Mouse (Mus musculus): ENCODE data around the gene Gpr108. TPM values are rescaled to one million over a fixed set of nuclear protein-coding genes. Genes with fewer than 3 reads are reported as not detected.

Gpr108 gene
- total RNA-seq (2021), result 10 to 100 TPM; 24.0 to 24.4 TPM
- long read RNA-seq, experiment 1, transcript Gpr108-204 (17 exons, 2,405 nt), result major isoform, 30 of 71 reads
- long read RNA-seq, experiment 1, transcript Gpr108-201 (17 exons, 2,064 nt), result minor isoform, 26 of 71 reads
- long read RNA-seq, experiment 1, partial matches to known transcripts, result 2 of 71 reads
- long read RNA-seq, experiment 1, other reads (novel, unspliced or antisense), result 13 of 71 reads
- long read RNA-seq, experiment 2, transcript Gpr108-201 (17 exons, 2,064 nt), result minor isoform, 23 of 55 reads
- long read RNA-seq, experiment 2, transcript Gpr108-204 (17 exons, 2,405 nt), result major isoform, 25 of 55 reads
- long read RNA-seq, experiment 2, partial matches to known transcripts, result 3 of 55 reads
- long read RNA-seq, experiment 2, other reads (novel, unspliced or antisense), result 4 of 55 reads

DNA sequence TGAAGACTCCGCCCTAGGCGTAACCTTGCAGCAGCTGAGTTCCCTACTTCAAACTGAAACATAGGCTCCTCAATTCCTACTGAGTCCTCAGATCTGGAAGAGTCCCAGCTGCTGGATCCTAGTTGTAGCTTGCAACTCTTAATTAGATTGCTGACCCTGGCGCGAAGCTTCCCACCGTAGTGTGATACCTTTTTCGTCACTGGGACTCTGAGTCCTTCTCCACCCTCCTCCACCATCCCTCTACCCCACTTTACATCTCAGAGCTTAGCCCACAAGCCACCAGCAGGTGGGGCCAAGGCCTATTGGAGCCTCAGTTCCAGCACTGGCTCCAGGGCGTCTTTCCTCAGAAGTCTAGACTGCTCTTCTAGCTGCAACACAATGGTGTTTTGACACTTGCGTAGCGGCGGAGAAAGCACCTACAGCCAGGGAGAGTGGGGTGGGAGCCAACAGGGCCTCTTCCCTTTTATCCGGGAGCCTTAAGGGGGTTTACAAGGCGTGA, at the start of gene Gpr108:
TSS of gene Gpr108 (minus strand) at position 246 of the 499 bp plus-strand sequence.
- H3K27ac ChIP-seq, result peak within 1 kb of the TSS; percentile 95
- intact Hi-C loops (cut with DNase I), result loop anchor here (10.0 kb wide), 1 partner anchor 253 kb away; the partner anchor contains the start of genes Alkbh7 and Clpp
- peak; percentile 84 for TF ChIP-seq CTCF (IDR thresholded peaks at IDR 0.05)
- H3K4me3 ChIP-seq, result peak within 1 kb of the TSS; percentile 84
- peak; percentile 89 for DNase-seq

DNA sequence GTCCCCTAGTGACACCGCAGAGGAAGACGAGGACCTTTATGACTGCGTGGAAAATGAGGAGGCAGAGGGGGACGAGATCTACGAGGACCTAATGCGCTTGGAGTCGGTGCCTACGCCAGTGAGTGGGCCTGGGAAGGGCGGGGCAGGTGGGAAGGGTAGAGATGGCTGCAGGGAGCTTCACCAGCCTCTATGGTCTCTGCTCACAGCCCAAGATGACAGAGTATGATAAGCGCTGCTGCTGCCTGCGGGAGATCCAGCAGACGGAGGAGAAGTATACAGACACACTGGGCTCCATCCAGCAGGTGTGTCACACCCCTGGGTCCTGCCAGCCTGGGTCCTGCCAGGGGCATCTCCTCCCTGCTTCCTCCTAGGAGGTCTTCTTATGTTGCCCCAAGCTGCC, 48.8 kb upstream of the Gpr108 start:
- intact Hi-C loops (cut with DNase I), result no loop called here
- H3K27ac ChIP-seq, result no peak overlapping the region
- no peak for TF ChIP-seq CTCF (IDR thresholded peaks at IDR 0.05)
- no peak overlapping the region for H3K4me3 ChIP-seq
- no peak for DNase-seq

DNA sequence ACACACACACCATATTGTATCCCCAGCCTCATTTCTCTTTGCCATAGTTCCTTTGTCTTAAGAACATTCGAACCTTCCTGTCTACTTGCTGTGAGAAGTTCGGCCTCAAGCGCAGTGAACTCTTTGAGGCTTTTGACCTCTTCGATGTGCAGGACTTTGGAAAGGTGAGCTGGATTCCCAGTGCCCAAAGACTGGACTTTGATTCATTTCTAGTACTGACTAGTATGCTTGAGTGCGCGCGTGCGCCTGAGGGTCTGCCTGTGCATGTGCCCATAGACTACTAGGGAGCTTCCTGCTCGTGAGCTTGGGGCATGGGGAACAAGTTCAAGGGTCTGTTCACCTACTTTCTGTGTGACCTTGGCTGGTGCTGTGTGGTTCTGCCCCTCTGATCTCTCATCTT, 47.7 kb upstream of the Gpr108 start:
- intact Hi-C loops (cut with DNase I), result no loop called here
- TF ChIP-seq CTCF (IDR thresholded peaks at IDR 0.05), result no peak

DNA sequence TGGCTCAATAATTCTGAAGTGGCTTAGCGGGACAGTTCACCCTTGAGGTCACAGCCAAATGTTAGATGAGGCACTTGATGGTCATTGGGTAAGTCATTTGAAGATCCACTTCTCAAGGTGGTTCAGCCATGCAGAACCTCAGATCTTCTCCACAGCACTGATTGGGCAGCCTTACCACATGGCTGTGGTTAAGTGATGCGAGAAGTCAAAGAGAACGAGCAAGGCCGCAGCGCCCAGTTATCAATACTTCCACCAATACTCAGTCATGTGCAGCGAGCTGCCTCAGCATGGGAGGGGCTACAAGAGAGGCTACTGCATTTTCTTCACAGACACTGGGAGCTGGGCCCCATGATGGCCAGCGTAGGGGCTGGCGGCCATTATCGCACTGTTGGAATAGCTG, 44.7 kb upstream of the Gpr108 start:
- no peak for TF ChIP-seq CTCF (IDR thresholded peaks at IDR 0.05)
- no peak overlapping the region for H3K27ac ChIP-seq
- no peak overlapping the region for H3K4me3 ChIP-seq
- no peak for DNase-seq
- intact Hi-C loops (cut with DNase I), result no loop called here

More for the DNA sequence above, 47.7 kb upstream of the Gpr108 start:
- H3K27ac ChIP-seq, result no peak overlapping the region
- H3K4me3 ChIP-seq, result no peak overlapping the region
- no peak for DNase-seq

DNA sequence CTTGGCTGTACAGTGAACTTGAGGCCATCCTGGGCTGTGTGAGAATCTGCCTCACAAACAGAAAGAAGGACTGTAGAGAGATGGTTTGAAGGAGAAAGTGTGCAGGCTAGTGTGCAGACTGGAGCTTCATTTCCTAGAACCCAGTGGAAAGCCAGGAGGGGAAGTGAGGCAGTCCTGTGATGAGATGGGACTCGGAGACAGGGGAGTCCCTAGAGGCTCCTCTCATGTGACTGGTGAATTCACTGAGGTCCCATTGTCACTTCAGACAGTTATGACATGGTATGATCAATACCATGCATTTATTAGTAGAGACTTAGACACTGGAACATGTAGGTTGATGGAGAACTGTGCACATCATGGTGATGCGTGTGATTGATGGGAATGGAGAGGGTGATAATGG, 44.1 kb upstream of the Gpr108 start:
- no peak overlapping the region for H3K4me3 ChIP-seq
- no peak overlapping the region for H3K27ac ChIP-seq
- TF ChIP-seq CTCF (IDR thresholded peaks at IDR 0.05), result no peak
- no peak for DNase-seq
- intact Hi-C loops (cut with DNase I), result no loop called here

DNA sequence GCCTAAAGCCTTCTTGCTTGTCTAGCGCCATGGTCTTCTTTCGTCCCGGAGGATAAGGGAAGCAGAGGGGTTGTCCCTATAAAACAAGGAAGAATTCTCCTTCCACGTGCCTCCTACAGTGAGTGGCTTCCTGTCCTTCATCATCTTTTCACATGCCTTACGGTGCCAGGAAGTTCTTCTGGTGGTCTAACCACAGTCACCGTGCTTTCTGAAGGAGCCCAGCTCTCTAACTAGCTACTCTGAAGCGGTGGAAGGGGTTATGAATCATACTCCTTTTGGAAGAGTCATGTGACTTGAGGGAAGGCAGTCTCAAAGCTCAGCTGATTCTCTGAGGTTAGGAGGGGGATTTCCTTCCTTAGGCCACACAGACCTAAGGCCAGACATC, 42.4 kb upstream of the Gpr108 start:
- DNase-seq, result no peak
- no peak overlapping the region for H3K4me3 ChIP-seq
- no peak for TF ChIP-seq CTCF (IDR thresholded peaks at IDR 0.05)
- H3K27ac ChIP-seq, result no peak overlapping the region
- intact Hi-C loops (cut with DNase I), result no loop called here

DNA sequence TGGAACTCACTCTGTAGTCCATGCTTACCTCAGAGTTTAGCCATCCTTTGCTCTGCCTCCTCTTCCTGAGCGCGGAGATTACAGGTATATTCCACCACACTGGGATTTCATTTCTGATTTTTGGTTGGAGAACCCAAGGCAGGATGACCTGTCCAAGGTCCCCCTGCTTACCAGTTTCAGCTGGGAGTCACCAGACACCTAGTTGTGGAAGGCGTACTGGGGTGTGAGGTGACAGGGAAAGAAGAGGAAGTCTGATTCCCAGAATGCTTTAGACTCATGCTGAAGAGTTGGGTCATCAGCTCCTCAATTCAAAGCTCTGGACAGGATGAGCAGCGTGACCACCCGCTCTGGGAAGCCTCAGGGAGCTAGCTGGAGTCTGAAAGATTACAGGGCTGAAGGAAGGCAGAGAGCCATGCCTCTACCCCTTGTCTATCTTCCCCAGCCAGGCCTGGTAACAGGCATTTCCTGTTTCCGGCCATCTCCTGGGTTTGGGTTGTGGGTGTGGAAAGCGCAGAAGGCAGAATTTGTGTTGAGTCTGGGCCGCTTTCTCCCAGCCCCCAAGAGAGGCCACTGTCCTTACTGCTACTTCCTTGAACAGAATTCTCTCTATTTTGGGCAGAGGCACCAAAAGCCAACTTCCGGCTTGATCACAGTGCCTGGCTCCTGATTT, 41.9 kb upstream of the Gpr108 start:
- no peak for DNase-seq
- H3K27ac ChIP-seq, result no peak overlapping the region
- no peak overlapping the region for H3K4me3 ChIP-seq
- intact Hi-C loops (cut with DNase I), result no loop called here
- TF ChIP-seq CTCF (IDR thresholded peaks at IDR 0.05), result no peak

DNA sequence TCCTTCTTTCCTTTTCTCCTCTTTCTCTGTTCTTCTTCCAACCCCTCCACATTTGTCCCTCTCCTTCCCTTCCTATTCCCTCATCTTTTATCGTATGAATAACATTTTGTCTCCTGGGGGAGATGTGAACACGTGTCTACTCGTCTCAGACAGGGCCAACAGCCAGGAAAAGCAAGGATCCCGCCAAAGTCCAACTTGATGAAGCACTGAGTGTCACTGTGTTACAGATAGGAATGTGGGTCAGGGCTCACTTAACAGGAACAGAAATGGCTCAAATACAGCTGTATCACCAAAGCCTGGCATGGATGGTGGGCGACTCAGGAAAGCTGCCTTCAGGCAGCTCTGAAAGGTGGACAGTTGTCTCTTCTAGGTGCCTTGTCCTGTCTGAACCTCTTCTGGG, 41.0 kb upstream of the Gpr108 start:
- H3K4me3 ChIP-seq, result no peak overlapping the region
- intact Hi-C loops (cut with DNase I), result no loop called here
- no peak for DNase-seq
- no peak overlapping the region for H3K27ac ChIP-seq
- TF ChIP-seq CTCF (IDR thresholded peaks at IDR 0.05), result no peak

DNA sequence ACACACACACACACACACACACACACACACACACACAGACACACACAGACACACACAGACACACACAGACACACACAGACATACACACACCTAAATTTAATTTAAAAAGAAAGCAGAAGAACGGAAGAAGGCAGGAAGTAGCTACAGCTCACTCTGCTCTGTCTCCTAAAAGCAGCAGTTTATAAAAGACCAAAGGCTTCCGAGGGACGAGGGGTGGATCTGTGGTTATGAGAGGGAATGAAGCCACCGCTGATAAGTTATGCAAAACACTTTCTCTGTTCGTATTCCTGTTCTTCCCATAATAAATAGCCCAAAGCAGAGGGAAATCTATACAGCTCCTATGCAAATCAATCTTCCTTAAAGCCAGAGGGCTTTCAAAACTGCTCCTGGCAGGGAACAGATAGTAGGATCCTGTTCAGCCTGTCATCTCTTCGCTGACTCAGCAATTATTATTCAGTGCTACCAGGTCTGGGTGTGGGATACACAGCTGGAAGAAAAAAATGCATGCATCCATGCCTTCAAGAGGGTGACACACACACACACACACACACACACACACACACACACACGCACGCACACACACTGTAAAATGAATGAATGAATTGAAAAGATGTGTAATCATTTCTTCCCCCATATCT, 38.6 kb upstream of the Gpr108 start:
- Histone ChIP-seq H3K27ac (no peak overlapping the region), H3K4me3 (no peak overlapping the region)
- TF ChIP-seq CTCF (IDR thresholded peaks at IDR 0.05), result no peak
- no peak for DNase-seq
- intact Hi-C loops (cut with DNase I), result no loop called here

DNA sequence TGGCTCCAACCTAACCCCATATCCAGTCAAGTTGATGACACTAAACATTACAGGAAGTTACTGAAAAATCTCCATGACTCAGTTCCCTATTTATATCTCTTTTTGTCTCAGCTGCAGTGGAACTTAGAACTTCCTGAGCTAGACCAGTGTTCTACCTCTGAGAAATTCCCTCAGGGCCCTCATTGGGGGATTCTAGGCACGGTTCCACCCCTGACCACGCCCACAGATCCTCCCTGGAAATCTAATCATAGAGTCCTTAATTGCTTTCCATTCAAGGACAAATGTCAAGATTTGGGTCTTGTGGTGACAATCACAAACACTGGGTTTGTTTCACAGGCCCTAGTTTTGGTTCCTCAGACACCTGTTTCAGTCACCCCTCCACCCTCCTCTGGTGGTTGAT, 36.8 kb upstream of the Gpr108 start:
- TF ChIP-seq CTCF (IDR thresholded peaks at IDR 0.05), result no peak
- no peak for DNase-seq
- peak overlapping the region; percentile 28; the same call in 1 of the 2 replicates for H3K27ac ChIP-seq
- no peak overlapping the region for H3K4me3 ChIP-seq
- intact Hi-C loops (cut with DNase I), result loop anchor here (2.0 kb wide), 1 partner anchor 66 kb away; no protein-coding TSS in a partner anchor

DNA sequence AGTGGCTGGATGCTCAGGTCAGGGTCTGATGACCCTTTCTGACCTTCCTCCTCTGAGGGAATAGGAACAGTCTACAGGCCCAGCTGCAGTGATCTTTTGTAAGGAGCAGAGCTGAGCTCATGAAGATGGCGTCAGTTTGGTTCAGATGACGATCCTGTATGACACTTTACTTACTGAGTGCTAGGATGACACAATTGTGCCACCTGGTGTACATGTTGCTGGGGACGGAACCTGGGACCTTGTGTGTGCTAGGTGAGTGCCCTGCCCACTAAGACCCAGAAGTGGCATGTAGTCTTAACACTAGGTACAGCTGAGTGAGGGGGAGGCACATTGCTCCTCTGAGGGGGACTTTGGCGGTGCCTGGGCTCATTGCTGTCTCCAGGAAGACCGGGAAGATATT, 35.7 kb upstream of the Gpr108 start:
- no peak for DNase-seq
- Histone ChIP-seq H3K4me3 (no peak overlapping the region), H3K27ac (no peak overlapping the region)
- intact Hi-C loops (cut with DNase I), result loop anchor here (2.0 kb wide), 1 partner anchor 65 kb away; no protein-coding TSS in a partner anchor
- TF ChIP-seq CTCF (IDR thresholded peaks at IDR 0.05), result no peak; the same call in 1 of the 2 replicates

DNA sequence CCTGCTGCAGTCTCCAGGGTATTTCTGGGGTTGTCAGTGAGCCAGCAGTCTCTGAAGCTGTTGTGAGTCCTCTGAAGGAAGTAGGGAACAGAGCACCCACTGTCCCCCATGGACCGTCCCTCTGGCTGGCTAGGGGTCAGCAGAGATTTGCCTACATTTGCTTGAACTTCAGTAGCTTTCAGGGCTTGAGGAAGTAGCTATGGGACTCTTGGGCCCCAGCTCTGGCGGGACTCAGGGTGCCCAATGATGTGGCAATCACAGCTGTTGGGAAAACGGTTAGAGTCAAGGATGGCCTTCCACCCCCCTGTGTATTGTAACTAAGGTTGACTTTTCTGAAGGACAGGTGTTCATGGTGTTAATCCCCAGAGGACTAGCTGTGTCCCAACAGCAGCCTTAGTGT, 32.2 kb upstream of the Gpr108 start:
- intact Hi-C loops (cut with DNase I), result no loop called here
- H3K4me3 ChIP-seq, result no peak overlapping the region; the same call in 1 of the 2 replicates
- DNase-seq, result no peak
- no peak for TF ChIP-seq CTCF (IDR thresholded peaks at IDR 0.05)
- no peak overlapping the region for H3K27ac ChIP-seq
